Mouse (Mus musculus): ENCODE data around the gene Me3.

Gene Me3

DNA sequence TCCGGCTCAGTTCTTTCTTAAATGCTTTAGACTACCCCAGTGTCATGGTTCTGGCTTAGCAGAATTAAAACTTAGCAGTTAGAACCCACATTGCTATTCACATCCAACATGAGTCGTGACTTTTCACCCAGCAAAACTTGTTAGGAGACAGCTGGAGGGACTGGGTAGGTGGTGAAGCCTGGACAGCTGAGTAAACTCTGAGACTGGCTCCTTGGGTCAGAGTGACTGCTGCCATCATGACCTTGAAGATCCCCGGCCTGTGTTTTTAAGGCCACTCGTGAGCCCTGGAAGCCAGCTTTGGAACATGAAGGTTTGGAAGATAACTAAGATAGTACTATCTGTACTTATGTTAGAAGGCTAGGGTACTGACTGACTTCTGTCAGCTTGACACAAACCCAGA lies 35.4 kb downstream of the Me3 start:
- CTCF ChIA-PET, result no interaction called here

DNA sequence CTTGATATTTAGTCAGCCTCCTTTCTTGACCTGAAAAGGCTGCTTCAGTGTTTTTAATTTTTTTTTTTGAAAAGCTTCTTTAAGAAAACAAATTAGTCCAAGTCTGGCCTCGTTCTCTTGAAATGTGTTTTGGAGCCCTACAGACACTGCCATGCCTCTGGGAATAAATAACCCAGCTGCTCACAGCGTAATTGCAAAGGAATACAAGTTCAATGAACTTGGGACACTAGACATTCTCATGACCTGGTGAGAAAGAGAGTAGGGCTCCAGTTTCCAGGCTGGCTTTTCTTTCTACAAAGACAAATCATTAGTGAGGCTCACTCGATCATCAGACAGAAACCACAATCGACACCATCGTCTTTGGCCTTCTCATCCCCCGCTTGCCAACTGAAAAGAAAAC lies 37.3 kb downstream of the Me3 start:
- CTCF ChIA-PET, result no interaction called here

DNA sequence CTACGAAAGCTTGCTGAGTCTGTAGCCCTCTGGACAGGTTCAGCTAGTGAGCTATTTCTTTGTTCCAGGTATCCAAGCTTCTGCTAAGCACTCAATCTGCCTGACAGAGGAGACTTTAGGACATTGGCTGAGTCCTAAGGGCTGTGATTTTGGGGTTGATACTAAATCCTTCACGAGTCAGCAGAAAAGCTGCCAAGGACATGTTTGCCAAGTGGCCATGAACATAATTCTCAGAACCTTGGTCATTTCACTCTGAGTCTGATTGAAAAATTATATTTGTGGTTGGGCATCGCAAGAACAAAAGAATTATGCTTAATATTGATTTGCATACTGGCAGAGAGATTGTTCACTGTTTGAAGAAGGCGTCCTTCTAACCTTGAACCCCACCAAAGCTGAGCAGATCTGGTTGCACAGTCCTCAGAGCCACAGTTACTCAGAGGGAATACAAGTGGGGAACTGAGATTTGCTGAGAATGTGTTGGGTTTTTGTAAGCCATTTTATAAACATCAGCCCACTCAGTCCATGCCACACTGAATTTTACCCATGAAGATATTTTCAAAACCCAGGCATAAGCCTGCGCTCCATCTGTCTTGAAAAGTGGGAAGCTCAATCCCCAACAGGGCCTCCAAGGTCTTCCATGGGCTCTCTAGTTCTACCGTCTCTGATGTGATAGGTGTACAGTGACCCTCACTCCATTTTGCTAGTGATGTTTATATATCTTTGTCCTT lies 39.1 kb downstream of the Me3 start:
- CTCF ChIA-PET, result no interaction called here

DNA sequence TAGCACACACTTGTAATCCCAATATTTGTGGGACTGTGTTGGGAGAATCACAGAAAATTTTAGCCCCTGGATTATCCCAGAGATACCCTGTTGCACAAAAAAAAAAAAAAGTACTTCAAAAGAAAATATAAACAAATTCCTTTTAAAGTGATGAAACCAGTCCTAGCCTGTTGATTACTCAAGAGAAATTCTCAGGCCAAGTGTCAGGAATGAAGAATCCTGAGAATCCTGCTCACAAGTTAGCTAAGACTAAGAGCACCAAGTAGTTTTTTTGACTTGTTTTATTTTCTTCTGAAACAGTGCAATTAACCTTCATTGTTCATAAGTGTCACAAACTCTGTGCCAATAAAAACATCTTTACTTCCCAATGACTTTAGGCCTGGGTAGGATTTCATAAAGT lies 44.0 kb downstream of the Me3 start:
- CTCF ChIA-PET, result no interaction called here

DNA sequence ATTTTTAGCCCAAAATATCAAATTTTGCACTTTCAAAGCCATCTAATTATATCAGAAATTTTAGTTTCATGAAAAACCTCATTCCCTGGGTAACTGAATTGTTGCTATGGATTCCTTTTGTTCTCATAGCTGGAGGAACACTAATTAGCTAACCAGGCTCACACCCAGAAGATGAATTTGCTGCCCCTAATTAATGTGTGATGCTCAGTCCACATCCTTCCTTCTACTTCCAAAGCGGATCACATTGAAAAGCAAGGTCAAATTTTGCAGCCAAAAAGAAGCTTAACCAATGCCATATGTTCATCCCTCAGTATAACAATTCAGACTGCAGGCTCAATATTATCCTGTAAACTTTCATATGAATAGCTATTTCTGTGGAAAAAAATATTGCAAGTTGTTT lies 45.7 kb downstream of the Me3 start:
- CTCF ChIA-PET, result no interaction called here

DNA sequence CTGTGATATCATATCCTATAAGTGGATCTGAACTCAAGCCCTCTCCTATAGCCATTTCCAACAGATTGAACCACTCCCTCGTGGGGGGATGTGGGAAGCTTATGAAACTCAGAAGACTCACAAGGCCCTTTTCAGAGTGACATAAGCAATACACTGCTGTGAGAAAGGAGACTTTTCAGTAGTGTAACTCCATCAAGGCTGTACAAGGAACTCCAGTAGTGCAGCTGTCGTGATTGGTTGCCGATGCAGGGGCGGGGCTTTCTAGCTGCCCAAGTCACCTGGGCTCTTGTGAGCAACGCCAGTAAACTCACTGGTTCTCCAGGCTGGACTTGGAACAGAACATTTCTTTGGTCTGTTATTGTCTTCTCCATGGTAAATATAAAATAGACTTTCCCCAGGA lies 46.5 kb downstream of the Me3 start:
- CTCF ChIA-PET, result no interaction called here

DNA sequence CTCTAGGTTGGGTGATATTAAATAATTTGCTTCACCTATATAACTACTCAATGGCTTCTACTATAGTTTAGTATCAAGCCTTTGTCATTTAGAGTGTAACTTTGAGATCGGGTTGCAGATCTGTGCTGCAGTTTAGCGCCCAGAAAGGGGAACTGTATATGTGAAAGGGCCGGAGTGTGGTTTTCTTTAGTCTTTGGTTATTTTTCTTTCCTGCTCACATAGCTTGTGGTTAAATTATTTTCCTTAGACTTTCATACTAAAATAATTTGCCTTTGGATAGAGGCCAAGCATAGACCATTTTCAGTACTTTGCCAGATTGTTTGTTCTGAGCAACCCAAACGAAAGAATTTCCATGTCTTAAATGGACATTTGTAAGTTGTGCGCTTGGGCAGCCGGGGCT lies 46.9 kb downstream of the Me3 start:
- CTCF ChIA-PET, result no interaction called here

DNA sequence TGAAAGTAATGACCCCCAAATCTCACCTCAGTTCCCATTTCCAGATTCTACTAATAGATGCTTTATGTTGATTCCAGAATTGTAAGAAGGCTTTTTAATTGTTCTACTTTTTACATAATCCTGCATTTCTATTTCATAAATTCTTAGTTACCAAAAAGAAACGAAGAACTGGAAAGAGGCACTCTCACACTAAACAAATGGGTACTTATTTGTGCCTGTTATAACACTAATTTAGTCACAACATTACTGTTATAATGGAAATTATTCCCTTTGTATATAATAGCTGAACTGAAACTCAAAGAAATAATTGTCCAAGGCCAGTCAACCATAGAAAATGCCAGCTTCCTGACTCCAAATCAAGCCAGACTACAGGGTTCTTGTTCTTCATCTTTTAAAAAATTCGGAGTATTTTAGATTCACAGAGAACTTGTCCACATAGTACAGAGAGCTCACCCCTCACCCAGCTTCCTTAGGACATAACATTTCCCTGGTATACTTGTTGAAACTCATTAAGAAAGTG lies 47.5 kb downstream of the Me3 start:
- CTCF ChIA-PET, result no interaction called here

DNA sequence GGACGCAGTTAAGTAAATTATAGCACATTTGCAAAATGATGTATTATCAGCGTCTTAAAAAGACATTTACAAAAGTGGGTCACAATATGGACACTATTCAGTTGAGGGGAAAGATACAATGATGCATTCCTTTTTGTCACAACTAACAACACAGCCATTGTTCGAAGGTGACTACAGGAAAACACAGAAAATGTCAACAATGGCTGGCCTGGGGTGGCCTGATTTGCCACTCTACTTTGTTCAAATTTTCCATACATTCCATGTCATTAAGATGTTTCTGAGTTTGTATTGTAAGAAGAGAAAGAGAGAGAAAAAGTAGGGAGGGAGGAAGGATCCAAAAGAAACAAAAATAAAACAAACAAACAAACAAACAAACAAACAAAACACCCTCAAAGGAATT lies 48.7 kb downstream of the Me3 start:
- CTCF ChIA-PET, result no interaction called here

DNA sequence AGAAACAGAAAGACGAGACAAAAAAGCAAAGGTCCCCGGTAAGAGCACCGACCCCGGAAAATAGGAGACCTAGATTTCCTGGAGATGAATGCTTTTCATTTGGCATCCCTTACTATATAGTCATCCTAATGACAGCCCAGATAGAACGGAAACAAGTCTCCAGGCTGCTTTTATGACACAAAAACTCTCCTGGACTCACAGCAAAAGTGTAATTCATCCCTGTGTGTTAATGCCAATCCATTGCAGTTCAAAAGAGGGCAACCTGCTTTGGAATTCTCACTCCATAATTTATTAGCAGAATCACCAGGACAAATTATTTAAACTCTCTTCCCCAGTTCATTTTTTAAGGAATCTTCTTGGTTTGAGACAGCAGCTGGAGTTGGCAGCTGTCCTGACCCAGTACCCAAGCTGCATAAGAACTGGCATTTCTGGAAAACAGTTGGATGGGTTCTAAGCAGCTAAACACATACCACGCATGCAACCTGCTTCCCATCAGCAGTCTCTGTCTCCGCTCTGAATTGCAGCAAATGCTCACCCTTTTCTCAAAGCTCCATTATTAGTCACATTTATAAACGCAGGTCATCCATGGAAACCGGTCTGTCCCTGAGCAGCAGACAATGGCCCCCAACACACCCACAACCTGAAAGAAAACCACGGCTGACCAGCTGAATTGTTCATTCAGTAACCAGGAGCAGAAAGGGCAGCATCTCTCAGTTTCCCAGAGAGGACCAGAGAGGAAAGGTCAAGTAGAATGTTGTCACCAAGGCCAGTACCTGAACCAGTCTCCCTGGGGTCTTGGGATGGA lies 49.7 kb downstream of the Me3 start:
- CTCF ChIA-PET, result no interaction called here

DNA sequence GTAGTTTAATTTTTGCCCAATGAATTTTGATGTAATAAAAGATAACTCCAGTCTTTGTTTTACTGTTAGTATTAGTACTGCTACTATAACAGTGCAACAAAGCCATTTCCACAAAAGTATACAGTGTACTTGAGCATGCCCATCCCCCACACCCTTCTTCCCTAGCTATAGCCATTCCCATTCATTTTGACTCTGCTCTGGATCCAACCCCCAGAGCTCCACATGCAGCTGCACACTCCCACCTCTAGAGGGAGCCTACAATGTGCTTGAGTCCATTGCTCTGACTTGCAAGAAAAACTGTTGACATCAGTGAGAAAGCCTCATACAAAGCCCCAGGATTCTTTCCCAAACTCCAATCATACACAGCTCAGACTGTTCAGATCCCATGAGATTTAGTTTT lies 66.0 kb downstream of the Me3 start:
- CTCF ChIA-PET, result no interaction called here

DNA sequence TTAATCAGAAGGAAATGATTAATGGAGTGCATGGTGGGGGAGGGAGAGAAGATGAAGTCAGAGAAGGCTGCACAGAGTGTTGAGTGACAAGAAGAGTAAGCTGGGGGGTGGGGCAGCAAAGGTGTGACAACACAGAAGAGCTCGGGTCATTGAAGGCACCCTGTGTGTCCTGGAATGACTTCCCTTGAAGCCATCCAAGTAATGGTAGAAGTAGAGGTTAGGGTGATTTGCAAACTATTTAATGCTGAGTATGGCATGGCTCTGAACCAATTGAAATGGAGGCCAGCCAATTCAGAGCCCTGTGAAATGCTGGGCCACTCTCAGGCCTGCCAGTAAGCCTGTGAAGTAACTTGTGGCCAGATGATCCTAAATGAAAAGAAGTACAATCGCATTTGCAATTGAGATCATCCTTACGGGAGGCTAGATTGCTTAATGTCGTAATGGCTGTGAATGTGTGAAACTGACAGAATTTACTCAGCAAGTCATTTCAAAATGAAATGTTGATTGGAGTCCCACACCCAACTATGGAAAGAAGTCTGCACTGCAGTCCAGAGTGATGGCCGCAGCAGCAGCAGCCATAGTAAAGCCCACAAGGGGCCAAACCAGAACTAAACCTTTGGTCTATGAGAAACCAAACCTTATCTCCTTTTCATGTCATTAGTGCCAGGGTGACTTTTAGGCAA lies 67.6 kb downstream of the Me3 start:
- CTCF ChIA-PET, result no interaction called here

DNA sequence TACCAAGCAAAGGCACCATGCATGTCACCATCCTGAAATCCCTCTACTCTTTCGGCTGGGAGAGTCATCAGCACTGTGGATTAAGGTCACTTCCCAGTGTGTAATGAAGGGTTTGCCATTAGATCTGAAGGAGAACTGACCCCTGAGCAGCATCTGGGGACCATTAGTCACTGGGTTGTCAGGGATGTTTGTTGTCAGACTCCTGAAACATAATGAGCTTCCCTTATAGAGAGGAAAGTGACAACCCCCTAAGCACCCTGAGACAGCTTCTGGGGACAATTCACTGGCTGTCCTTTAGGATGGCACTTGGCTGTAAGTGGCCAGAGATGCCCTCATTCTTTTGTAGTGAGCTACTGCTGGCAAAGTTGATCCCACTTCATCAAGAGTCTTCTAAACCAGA lies 68.3 kb downstream of the Me3 start:
- CTCF ChIA-PET, result no interaction called here

DNA sequence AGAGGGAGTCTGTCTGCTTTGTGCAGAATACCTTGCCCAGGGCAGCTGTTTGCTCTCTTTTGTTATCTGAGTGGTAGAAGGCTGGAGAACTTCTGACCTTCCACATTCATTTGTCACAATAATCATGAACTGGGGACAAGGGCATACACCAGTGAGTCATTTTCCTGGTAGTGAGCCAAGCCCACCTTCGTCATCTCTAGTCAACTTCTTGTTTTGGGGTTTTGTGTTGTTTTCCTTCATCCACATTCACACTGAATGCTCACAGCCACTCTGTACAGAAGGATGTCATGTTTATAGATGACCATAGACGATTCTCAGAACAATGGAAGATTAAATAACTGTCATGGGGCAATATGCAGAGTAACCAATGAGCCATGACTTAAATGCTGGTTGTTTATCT lies 78.6 kb downstream of the Me3 start:
- CTCF ChIA-PET, result no interaction called here

DNA sequence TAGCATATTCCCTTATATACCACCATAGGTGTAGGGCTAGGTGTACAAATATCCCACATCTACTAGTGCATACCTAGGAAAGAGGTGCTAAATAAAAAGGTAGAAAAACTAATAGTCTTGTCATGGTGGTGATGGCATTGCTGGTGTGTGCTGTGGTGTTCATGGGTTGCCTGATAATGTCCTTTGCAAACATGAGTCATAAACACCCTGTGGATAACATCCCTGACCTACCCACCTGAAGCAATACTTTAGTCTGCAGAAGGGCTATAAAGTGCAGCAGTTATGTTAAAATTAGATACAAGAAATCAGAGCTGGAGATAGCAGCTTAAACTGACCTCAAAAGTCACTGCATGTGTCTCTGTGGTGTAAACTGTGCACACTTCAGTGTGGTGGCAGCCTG lies 80.9 kb downstream of the Me3 start:
- CTCF ChIA-PET, result no interaction called here

DNA sequence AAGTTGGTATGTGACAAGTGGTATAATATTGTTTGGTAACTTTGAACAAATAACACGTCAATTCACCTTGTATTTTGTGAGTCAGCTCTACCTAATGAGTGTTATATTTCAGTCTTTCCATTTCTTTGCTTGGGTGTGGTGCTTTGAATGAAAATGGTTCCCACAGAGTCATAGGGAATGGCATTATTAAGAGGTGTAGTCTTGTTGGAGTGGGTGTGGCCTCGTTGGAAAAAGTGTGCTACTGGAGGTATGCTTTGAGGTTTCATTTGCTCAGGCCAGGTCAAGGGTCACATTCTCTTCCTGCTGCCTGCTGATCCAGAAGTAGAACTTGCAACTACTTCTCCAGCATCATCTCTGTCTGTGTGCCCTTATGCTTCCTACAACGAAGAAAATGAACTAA lies 84.0 kb downstream of the Me3 start:
- CTCF ChIA-PET, result no interaction called here

DNA sequence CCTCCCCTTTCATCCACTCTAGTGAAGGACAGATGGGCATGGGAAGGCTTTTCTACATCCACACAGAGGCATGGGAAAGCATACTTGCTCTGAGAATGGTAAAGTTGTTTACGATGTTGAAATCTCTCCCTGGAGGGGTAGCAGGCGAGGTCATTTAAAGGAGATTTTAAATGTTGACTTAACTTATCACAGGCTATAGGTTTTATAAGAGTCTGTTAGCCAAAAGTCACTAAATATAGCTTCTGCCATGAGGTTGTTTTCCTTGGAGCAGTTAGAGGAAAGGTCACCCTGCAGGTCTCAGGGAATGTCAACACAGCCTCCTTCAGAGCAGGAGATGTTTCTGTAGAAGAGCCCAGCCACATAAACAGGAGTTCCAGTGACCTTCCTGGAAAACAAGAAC lies 85.3 kb downstream of the Me3 start:
- CTCF ChIA-PET, result no interaction called here

DNA sequence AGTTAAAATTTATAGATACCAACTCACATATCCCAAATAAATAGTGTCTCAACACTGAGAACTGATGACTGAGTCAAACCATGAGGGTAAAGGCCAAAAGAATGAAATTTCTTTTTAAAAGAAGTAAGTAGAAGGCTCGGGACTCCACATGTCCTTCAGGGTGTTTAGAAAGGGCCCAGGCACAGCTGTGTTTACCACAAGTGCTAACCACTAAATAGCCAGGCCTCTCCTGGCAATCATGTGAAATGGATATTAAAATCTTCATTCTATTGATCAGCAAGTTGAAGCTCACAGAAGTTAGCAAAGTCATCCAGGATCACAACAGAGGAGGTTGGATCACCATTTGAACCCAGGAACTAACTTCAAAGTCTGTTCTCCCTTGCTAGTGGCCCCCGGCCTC lies 86.1 kb downstream of the Me3 start:
- CTCF ChIA-PET, result no interaction called here

DNA sequence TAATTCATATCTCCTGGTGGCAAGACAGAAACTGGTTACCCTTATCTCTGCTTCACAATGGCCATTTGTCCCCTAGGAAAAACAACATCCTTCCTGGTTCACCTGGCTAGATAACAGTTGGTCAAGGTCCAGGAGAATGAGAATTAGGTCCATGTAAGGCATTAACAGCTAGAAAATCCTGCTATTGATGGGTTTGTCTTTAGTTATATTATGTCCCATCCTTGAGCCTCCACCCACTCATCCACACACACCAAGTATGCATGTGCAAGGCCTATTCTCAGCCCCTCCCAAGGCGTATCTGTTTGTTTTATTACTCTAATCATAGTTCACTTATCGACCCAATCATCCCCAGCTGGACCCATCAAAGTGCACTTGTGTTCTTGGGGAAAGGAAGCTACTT lies 88.1 kb downstream of the Me3 start:
- CTCF ChIA-PET, result no interaction called here

DNA sequence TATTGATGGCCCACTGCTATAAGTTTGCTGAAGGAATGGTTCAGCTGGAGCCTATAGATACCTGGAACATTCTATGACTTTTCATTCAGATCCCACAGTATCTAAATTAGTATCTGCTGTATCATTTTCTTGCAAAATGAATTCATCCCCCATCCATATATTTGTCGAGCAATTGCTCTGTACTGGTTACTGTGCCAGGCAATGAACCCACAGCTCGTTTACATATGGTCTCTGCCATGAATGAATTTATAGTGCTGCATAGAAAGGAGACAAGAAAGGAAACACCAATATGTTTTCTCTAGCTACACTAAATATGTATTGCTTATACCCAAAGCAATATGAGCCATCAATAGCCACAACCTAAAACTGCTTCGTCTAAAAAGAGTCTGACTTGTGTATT lies 94.5 kb downstream of the Me3 start:
- CTCF ChIA-PET, result no interaction called here

DNA sequence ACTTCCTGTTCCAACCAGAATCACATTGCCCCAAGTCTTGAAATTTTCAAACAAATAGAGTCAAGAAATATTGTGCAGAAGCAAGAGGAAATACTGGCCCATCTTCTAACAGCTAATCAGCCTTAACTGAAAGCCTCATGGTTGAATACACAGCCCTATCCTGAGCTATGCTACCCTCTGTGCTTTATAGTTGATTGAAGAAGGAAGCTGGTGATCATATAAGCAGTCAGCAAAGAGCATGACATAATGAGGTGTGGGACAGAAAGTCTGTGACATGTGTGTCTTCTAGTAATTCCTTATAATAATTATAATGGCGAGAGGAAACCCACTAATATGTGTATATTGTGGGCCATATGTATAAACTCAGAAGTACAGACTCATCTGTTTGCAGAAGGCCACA lies 95.4 kb downstream of the Me3 start:
- CTCF ChIA-PET, result no interaction called here

DNA sequence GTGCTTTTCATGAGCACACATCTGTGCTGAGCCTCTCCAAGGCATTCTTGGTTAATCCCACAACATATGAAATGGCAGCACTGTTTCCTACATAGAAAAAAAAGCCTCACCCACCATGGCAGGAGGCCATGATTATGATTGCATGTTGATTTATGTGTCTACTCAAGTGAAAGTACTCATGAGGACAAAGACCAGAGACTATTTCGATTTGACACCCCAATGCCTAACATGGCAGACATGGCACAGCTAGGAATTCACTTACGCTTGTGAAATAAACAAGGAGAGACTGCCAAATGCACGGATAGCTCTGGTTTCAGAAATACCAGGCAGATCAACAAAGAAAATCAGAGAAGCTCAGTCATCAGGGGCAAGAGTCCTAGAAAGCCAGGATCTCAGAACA lies 96.2 kb downstream of the Me3 start:
- CTCF ChIA-PET, result no interaction called here

DNA sequence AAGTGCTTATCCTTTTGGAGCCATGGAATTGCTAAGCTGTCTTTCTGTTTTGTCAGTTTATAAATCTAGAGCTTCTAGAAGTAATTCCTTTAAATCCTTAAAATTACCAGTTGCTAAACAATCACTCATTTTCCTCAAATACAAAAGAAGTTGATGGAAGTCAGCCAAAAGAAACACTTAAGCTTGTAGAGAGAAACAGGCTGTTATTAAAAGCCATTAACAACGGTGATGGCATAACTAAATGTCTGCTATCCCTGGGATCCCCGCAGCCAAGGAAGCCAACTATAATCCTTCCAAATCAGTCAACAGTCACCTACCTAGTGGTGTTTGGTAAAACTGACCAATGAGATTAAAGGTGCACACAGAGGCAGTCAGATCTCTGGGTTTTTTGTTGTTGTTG lies 98.3 kb downstream of the Me3 start:
- CTCF ChIA-PET, result no interaction called here
